Mouse (Mus musculus) liver, postnatal 0 days (tissue): ENCODE data around the gene Git2.

ENCODE experiments used
- CTCF ChIP-seq: sonication (generic); IDR thresholded peaks from 2 replicates; pipeline ENCODE4 v1.5.1; 2016; ENCODE audit warnings: antibody characterized with exemption, low read depth
- EP300 ChIP-seq: IDR thresholded peaks from 2 replicates; pipeline ENCODE4 v1.6.1; 2016; ENCODE audit warnings: antibody characterized with exemption, low read depth, mild to moderate bottlenecking

GRCm38 (mm10) chr5:114774403-114775051, 790 bp downstream of the Git2 start, which contains the start of gene Ankrd13a:
- TF ChIP-seq CTCF = no peak
- peak; percentile 54 for TF ChIP-seq EP300
